Mouse (Mus musculus) forebrain, embryonic 14.5 days (tissue): ENCODE data around the gene Clmp. TPM values are rescaled to one million over a fixed set of nuclear protein-coding genes. Genes with fewer than 3 reads are reported as not detected.

Experiments
- ATAC-seq: fragments of 200-750 bp; cut with Nextera tagmentation; 2 replicates; pipeline ENCODE4 v1.8.0; 2017; ENCODE audit warnings: mild to moderate bottlenecking, moderate library complexity
- DNase-seq: peaks from one replicate; pipeline ENCODE4 v3.0.0-alpha.2; 2015; ENCODE audit warnings: low spot score
- H3K27ac ChIP-seq: fragments of 300-500 bp; sonication (generic); 2 replicates; pipeline ENCODE4 v1.5.1; 2014; ENCODE audit warnings: low read depth, mild to moderate bottlenecking, control low read depth, low read length, moderate library complexity
- H3K27me3 ChIP-seq: fragments of 300-500 bp; sonication (generic); replicated peaks from 2 replicates; pipeline ENCODE4 v1.6.1; 2014; ENCODE audit warnings: low read length, control low read depth, mixed read lengths; ENCODE audit not compliant: control insufficient read depth, insufficient read depth
- H3K36me3 ChIP-seq: fragments of 300-500 bp; sonication (generic); 2 replicates; pipeline ENCODE4 v1.6.1; 2014; ENCODE audit warnings: low read length, control low read depth; ENCODE audit not compliant: control insufficient read depth, insufficient read depth
- H3K4me1 ChIP-seq: fragments of 300-500 bp; sonication (generic); 2 replicates; pipeline ENCODE4 v1.6.1; 2014; ENCODE audit warnings: antibody characterized with exemption, low read length, control low read depth; ENCODE audit not compliant: control insufficient read depth, insufficient read depth
- H3K4me2 ChIP-seq: fragments of 300-500 bp; sonication (generic); 2 replicates; pipeline ENCODE4 v1.6.1; 2014; ENCODE audit warnings: mild to moderate bottlenecking, control low read depth, low read length
- H3K4me3 ChIP-seq: fragments of 300-500 bp; sonication (generic); 2 replicates; pipeline ENCODE4 v1.5.1; 2014; ENCODE audit warnings: low read depth, low read length, control low read depth
- H3K9ac ChIP-seq: fragments of 300-500 bp; sonication (generic); 2 replicates; pipeline ENCODE4 v1.6.1; 2014; ENCODE audit warnings: mild to moderate bottlenecking, low read length, control low read depth, moderate library complexity
- H3K9me3 ChIP-seq: fragments of 300-500 bp; sonication (generic); replicated peaks from 2 replicates; pipeline ENCODE4 v1.6.1; 2016; ENCODE audit warnings: low read length, control low read depth, mixed read lengths; ENCODE audit not compliant: control insufficient read depth
- whole genome bisulfite sequencing: fragments of 180-500 bp; shearing (Covaris S2); extraction: QIAGEN DNeasy Blood & Tissue Kit; methylation state at CpG from one replicate; pipeline ENCODE4 v1.1.7; 2014; 5-methylcytosine and 5-hydroxymethylcytosine counted together
- polyA plus RNA-seq: library from polyadenylated mRNA; unstranded; fragments of >200 nt; fragmentation: Nextera tagmentation; extraction: Ambion mirVana; gene quantifications from 2 replicates; pipeline ENCODE4 v1.2.1, GENCODE M21; 2014

The Clmp gene
- polyA plus RNA-seq, 1 experiment from 2014 or later = 45.6 TPM

- H3K9ac ChIP-seq = no peak overlapping the region; the same call in 1 of the 2 replicates
- ATAC-seq = no peak; the same call in 1 of the 2 replicates
- H3K9me3 ChIP-seq = no peaks in the 10 kb centered on the region
- WGBS = 25% methylated on average over 4 of the region's 4 CpGs
- no peak overlapping the region for H3K4me3 ChIP-seq
- peaks cover 16% of the 10 kb centered on the region for H3K4me1 ChIP-seq
- H3K4me2 ChIP-seq = peak overlapping the region; percentile 44; the same call in 1 of the 2 replicates
- no peaks in the 10 kb centered on the region for H3K27me3 ChIP-seq
- H3K27ac ChIP-seq = peak overlapping the region; percentile 87; the same call in 1 of the 2 replicates
- peak; percentile 86 for DNase-seq
- no peaks in the 10 kb centered on the region for H3K36me3 ChIP-seq
These were observed 70.6 kb downstream of the Clmp start for GRCm38 (mm10) chr9:40756401-40756800.

- Histone ChIP-seq H3K27ac (peak overlapping the region; percentile 87), H3K4me3 (0 out of 2 replicates have a peak overlapping the region, but pooled peaks have one; percentile 15), H3K27me3 (no peaks in the 10 kb centered on the region), H3K36me3 (peaks cover 4% of the 10 kb centered on the region; the same call in 1 of the 2 replicates), H3K9ac (peak overlapping the region; percentile 43), H3K4me1 (peaks cover 16% of the 10 kb centered on the region), H3K4me2 (peak overlapping the region; percentile 44), H3K9me3 (no peaks in the 10 kb centered on the region)
- DNase-seq (peak; percentile 87), ATAC-seq (peak; percentile 87)
- WGBS = 23% methylated on average over 12 of the region's 12 CpGs
These were observed 71.4 kb downstream of the Clmp start for GRCm38 (mm10) chr9:40757105-40757626.

- Histone ChIP-seq H3K27ac (peak overlapping the region; percentile 87), H3K9ac (peak overlapping the region; percentile 43; the same call in 1 of the 2 replicates)
- peak; percentile 93 for ATAC-seq
These were observed 72.0 kb downstream of the Clmp start for GRCm38 (mm10) chr9:40757685-40758270.

GRCm38 (mm10) chr9:40762354-40762753 lies 76.6 kb downstream of the Clmp start:
- Histone ChIP-seq H3K9me3 (no peaks in the 10 kb centered on the region), H3K4me1 (peaks cover 6% of the 10 kb centered on the region), H3K27ac (no peak overlapping the region), H3K9ac (no peak overlapping the region), H3K36me3 (peaks cover 10% of the 10 kb centered on the region), H3K27me3 (no peaks in the 10 kb centered on the region), H3K4me3 (no peak overlapping the region), H3K4me2 (no peak overlapping the region)
- WGBS = 95% methylated on average over 6 of the region's 6 CpGs
- no peak for ATAC-seq
- DNase-seq = no peak

More at GRCm38 (mm10) chr9:40757685-40758270, 72.0 kb downstream of the Clmp start:
- Histone ChIP-seq H3K4me3 (peak overlapping the region; percentile 15; the same call in 1 of the 2 replicates), H3K27me3 (no peaks in the 10 kb centered on the region), H3K4me2 (peak overlapping the region; percentile 44), H3K36me3 (peaks cover 4% of the 10 kb centered on the region; the same call in 1 of the 2 replicates), H3K9me3 (no peaks in the 10 kb centered on the region), H3K4me1 (peaks cover 16% of the 10 kb centered on the region)
- 8% methylated on average over 22 of the region's 22 CpGs for WGBS
- DNase-seq = peak; percentile 93

- 86% methylated on average over 8 of the region's 9 CpGs for WGBS
These were observed 79.3 kb downstream of the Clmp start for GRCm38 (mm10) chr9:40764887-40765580.

GRCm38 (mm10) chr9:40765581-40765940 lies 79.8 kb downstream of the Clmp start:
- H3K9ac ChIP-seq = no peak overlapping the region
- no peak for DNase-seq
- peaks cover 10% of the 10 kb centered on the region for H3K36me3 ChIP-seq
- no peaks in the 10 kb centered on the region for H3K9me3 ChIP-seq
- H3K4me3 ChIP-seq = no peak overlapping the region
- H3K27me3 ChIP-seq = no peaks in the 10 kb centered on the region
- H3K4me2 ChIP-seq = no peak overlapping the region
- no peak overlapping the region for H3K27ac ChIP-seq
- ATAC-seq = no peak
- no peaks in the 10 kb centered on the region for H3K4me1 ChIP-seq
- WGBS = 64% methylated on average over 12 of the region's 12 CpGs

More at GRCm38 (mm10) chr9:40764887-40765580, 79.3 kb downstream of the Clmp start:
- H3K9ac ChIP-seq = no peak overlapping the region
- no peaks in the 10 kb centered on the region for H3K27me3 ChIP-seq
- ATAC-seq = no peak
- H3K4me3 ChIP-seq = no peak overlapping the region
- no peak overlapping the region for H3K4me2 ChIP-seq
- no peaks in the 10 kb centered on the region for H3K4me1 ChIP-seq
- H3K36me3 ChIP-seq = peaks cover 10% of the 10 kb centered on the region
- no peak overlapping the region for H3K27ac ChIP-seq
- no peaks in the 10 kb centered on the region for H3K9me3 ChIP-seq
- DNase-seq = no peak

GRCm38 (mm10) chr9:40766058-40766605 lies 80.4 kb downstream of the Clmp start:
- no peak for DNase-seq
- WGBS = 67% methylated on average over 7 of the region's 7 CpGs
- H3K36me3 ChIP-seq = peaks cover 10% of the 10 kb centered on the region
- no peak for ATAC-seq
- H3K27ac ChIP-seq = no peak overlapping the region
- H3K27me3 ChIP-seq = no peaks in the 10 kb centered on the region
- H3K4me3 ChIP-seq = no peak overlapping the region
- no peak overlapping the region for H3K9ac ChIP-seq
- no peak overlapping the region for H3K4me2 ChIP-seq
- H3K4me1 ChIP-seq = no peaks in the 10 kb centered on the region
- H3K9me3 ChIP-seq = no peaks in the 10 kb centered on the region

- 85% methylated on average over 4 of the region's 4 CpGs for WGBS
- no peak for DNase-seq
These were observed 82.2 kb downstream of the Clmp start for GRCm38 (mm10) chr9:40767946-40768345.

More at GRCm38 (mm10) chr9:40767946-40768345, 82.2 kb downstream of the Clmp start:
- Histone ChIP-seq H3K27ac (no peak overlapping the region), H3K4me1 (no peaks in the 10 kb centered on the region), H3K4me3 (no peak overlapping the region), H3K27me3 (no peaks in the 10 kb centered on the region), H3K36me3 (peaks cover 6% of the 10 kb centered on the region), H3K9me3 (no peaks in the 10 kb centered on the region), H3K9ac (no peak overlapping the region), H3K4me2 (no peak overlapping the region)
- no peak for ATAC-seq
